Mouse (Mus musculus): ENCODE results near the gene Secisbp2l. TPM values are rescaled to one million over a fixed set of nuclear protein-coding genes. Genes with fewer than 3 reads are reported as not detected.

Secisbp2l gene
- polyA plus RNA-seq, 1 experiment from 2014 or later = 32.7 TPM

- 70% methylated on average over 2 of the region's 2 CpGs for WGBS
- no peak overlapping the region for H3K4me3 ChIP-seq
- no peak overlapping the region for H3K27ac ChIP-seq
- no peak overlapping the region for H3K4me2 ChIP-seq
- H3K4me1 ChIP-seq = no peaks in the 10 kb centered on the region
- H3K9ac ChIP-seq = no peak overlapping the region
- no peaks in the 10 kb centered on the region for H3K36me3 ChIP-seq (replicated peaks)
- no peak for ATAC-seq (replicated peaks)
- H3K27me3 ChIP-seq (replicated peaks) = no peaks in the 10 kb centered on the region
- H3K9me3 ChIP-seq = no peaks in the 10 kb centered on the region
Observed at GRCm38 (mm10) chr2:125795118-125795517, 12.4 kb upstream of the Secisbp2l start.

GRCm38 (mm10) chr2:125794166-125794565 lies 11.5 kb upstream of the Secisbp2l start:
- H3K4me1 ChIP-seq = no peaks in the 10 kb centered on the region
- no peak overlapping the region for H3K4me2 ChIP-seq
- no peak for ATAC-seq (replicated peaks)
- 90% methylated on average over 2 of the region's 2 CpGs for WGBS
- H3K36me3 ChIP-seq (replicated peaks) = no peaks in the 10 kb centered on the region
- H3K4me3 ChIP-seq = no peak overlapping the region
- no peak overlapping the region for H3K9ac ChIP-seq
- H3K9me3 ChIP-seq = no peaks in the 10 kb centered on the region
- H3K27ac ChIP-seq = no peak overlapping the region
- H3K27me3 ChIP-seq (replicated peaks) = no peaks in the 10 kb centered on the region

DNA sequence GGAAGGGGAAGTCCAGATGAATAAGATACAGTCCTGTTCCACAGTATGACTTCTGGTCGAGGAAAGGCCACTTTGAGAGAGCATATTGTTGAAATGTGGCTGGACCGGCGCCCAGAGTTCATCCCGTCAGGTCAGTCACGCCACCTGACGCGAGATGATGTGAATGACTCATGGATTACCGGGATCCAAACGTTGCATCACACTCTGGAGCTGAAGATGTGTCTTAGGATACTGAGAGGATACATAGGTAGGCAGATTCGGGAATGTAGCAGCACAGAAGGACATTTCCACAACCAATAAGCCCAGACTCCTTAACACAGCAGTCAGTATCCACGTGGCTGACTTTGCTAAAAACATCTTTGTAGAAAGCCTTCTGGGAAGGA lies 10.2 kb upstream of the Secisbp2l start:
- ATAC-seq (replicated peaks) = no peak
- H3K27me3 ChIP-seq (replicated peaks) = no peaks in the 10 kb centered on the region
- H3K9me3 ChIP-seq = no peaks in the 10 kb centered on the region
- H3K36me3 ChIP-seq (replicated peaks) = no peaks in the 10 kb centered on the region
- no peak overlapping the region for H3K4me3 ChIP-seq
- no peak overlapping the region for H3K27ac ChIP-seq
- no peak overlapping the region for H3K4me2 ChIP-seq
- H3K9ac ChIP-seq = no peak overlapping the region
- H3K4me1 ChIP-seq = no peaks in the 10 kb centered on the region
- WGBS = 88% methylated on average over 11 of the region's 11 CpGs

DNA sequence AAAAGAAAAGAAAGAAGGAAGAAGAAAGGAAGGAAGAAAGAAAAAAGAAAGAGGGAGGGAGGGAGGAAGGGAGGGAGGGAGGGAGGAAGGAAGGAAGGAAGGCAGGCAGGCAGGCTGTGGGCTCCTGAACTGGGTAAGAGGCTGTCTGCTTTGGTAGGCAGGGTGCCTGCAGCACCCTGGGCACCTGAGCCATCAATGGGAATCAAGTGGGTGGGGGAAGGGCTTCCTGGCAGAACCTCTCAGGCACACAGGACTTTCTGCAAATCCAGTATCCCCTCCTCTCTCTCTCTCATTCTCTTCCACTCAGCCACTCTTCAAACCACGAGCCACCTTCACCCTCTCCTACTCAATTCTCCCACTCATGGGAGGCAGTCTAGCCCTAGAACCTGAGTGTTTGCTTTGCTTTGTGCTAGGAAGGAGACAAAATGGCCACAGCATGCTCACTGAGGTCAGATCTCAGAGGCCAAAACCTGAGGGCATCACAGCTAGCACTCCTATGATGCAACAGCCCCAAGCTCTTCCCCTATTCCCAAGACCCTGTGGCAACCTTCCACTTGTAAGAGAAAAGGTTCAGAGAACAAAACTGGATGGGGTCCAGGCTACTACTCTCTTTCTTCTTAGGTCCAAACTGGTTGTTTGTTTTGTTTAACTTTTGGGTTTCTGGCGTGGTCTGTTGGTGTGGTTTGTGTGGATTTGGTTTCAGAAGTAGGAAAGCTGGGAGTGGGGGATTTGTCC lies 9.6 kb upstream of the Secisbp2l start:
- Histone ChIP-seq H3K27me3 (replicated peaks) (no peaks in the 10 kb centered on the region), H3K4me1 (no peaks in the 10 kb centered on the region), H3K9ac (no peak overlapping the region), H3K4me3 (no peak overlapping the region), H3K4me2 (no peak overlapping the region), H3K27ac (no peak overlapping the region), H3K36me3 (replicated peaks) (no peaks in the 10 kb centered on the region), H3K9me3 (no peaks in the 10 kb centered on the region)
- WGBS = 74% methylated on average over 2 of the region's 2 CpGs
- no peak for ATAC-seq (replicated peaks)

DNA sequence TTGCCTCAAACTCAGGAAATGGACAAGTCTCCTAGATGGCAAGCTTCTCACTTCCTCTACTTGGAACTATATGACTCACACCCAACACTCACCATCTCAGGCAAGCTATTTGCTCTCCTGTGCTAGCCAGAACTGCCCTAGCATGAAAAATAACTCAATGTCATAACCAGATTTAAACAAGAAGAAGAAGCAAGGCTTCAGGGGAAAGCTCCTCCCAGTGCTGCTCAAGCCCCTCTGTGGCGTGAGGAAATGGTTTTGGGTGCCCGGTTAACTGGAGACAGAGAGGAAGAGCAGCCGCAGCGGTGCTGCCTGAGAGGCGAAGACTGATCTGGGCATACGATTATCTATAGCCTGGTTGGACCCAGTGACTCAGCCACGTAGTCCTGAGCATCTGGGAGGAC lies 8.8 kb upstream of the Secisbp2l start:
- no peaks in the 10 kb centered on the region for H3K27me3 ChIP-seq (replicated peaks)
- no peaks in the 10 kb centered on the region for H3K9me3 ChIP-seq
- 81% methylated on average over 7 of the region's 7 CpGs for WGBS
- no peak overlapping the region for H3K27ac ChIP-seq
- H3K36me3 ChIP-seq (replicated peaks) = no peaks in the 10 kb centered on the region
- no peak overlapping the region for H3K4me3 ChIP-seq
- H3K9ac ChIP-seq = no peak overlapping the region
- no peak overlapping the region for H3K4me2 ChIP-seq
- no peaks in the 10 kb centered on the region for H3K4me1 ChIP-seq
- no peak for ATAC-seq (replicated peaks)

- H3K4me2 ChIP-seq = no peak overlapping the region
- H3K9me3 ChIP-seq = no peaks in the 10 kb centered on the region
- H3K36me3 ChIP-seq (replicated peaks) = no peaks in the 10 kb centered on the region
- no peak overlapping the region for H3K4me3 ChIP-seq
- 90% methylated on average over 4 of the region's 4 CpGs for WGBS
- H3K4me1 ChIP-seq = no peaks in the 10 kb centered on the region
- ATAC-seq (replicated peaks) = no peak
- H3K27me3 ChIP-seq (replicated peaks) = no peaks in the 10 kb centered on the region
- H3K9ac ChIP-seq = no peak overlapping the region
- H3K27ac ChIP-seq = no peak overlapping the region
Observed at GRCm38 (mm10) chr2:125790242-125790641, 7.6 kb upstream of the Secisbp2l start.

DNA sequence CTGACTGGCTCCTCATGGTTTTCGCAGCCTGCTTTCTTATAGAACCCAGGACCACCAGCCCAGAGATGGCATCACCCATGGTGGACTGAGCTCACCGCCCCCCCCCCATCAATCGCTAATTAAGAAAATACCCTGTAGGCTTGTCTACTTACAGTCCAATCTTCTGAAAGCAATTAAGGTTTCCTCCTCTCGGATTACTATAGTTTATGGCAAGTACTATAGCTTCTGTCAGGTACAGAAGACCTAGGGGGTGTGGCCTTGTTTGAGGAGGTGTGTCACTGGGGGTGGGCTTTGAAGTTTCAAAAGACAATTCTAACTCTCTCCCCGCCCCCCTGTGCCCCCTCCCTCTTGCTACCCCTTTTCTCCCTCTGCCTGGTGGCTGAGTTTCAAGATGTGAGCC lies 6.6 kb upstream of the Secisbp2l start:
- no peak for ATAC-seq (replicated peaks)
- H3K36me3 ChIP-seq (replicated peaks) = no peaks in the 10 kb centered on the region
- no peak overlapping the region for H3K4me3 ChIP-seq
- 77% methylated on average over 5 of the region's 5 CpGs for WGBS
- no peak overlapping the region for H3K4me2 ChIP-seq
- H3K9me3 ChIP-seq = no peaks in the 10 kb centered on the region
- H3K27ac ChIP-seq = no peak overlapping the region
- H3K4me1 ChIP-seq = no peaks in the 10 kb centered on the region
- no peak overlapping the region for H3K9ac ChIP-seq
- H3K27me3 ChIP-seq (replicated peaks) = no peaks in the 10 kb centered on the region

DNA sequence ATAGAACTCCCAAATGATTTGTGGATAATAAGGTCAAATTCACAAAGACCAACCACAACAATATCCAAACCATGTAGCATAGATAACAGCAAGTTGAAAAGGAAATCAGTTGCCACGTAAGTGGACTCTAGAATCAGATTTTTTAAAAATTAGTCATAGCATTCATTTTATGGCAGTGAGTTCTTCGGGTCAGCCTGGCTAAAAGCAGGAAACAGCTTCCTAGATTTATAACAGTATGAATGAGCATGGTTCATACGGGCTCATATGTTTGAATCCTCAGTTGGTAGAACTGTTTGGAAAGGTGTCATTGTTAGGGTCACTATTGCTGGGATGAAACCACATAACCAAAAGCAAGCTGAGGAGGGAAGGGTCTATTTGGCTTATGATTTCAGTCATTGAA lies 6.1 kb upstream of the Secisbp2l start:
- no peak overlapping the region for H3K9ac ChIP-seq
- H3K4me1 ChIP-seq = no peaks in the 10 kb centered on the region
- H3K9me3 ChIP-seq = no peaks in the 10 kb centered on the region
- no peak overlapping the region for H3K4me2 ChIP-seq
- H3K4me3 ChIP-seq = no peak overlapping the region
- H3K27ac ChIP-seq = no peak overlapping the region
- no peaks in the 10 kb centered on the region for H3K36me3 ChIP-seq (replicated peaks)
- H3K27me3 ChIP-seq (replicated peaks) = no peaks in the 10 kb centered on the region
- 83% methylated on average over 3 of the region's 3 CpGs for WGBS
- ATAC-seq (replicated peaks) = no peak

GRCm38 (mm10) chr2:125788351-125788750 lies 5.7 kb upstream of the Secisbp2l start:
- Histone ChIP-seq H3K4me3 (no peak overlapping the region), H3K9ac (no peak overlapping the region), H3K27me3 (replicated peaks) (no peaks in the 10 kb centered on the region), H3K4me1 (peaks cover 2% of the 10 kb centered on the region), H3K27ac (no peak overlapping the region), H3K4me2 (no peak overlapping the region), H3K36me3 (replicated peaks) (no peaks in the 10 kb centered on the region), H3K9me3 (no peaks in the 10 kb centered on the region)
- ATAC-seq (replicated peaks) = no peak

DNA sequence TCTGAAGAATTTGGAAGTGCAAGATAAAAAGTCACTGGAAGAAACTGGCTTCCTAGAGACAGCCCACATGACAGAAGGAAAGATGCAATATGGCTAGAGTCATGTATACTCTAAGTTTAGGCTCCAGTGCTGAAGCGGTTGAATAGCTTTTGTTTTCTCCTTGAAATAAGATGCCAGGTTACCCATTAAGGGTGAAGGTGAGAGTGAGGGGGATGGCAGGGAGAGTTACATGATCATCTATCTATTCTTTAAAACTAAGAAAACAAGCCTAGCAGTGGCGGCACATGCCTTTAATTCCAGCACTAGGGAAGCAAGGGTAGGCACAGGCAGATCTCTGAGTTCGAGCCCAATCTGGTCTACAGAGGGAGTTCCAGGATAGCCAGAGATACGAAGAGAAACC lies 2.4 kb upstream of the Secisbp2l start:
- no peak overlapping the region for H3K27ac ChIP-seq
- H3K4me3 ChIP-seq = no peak overlapping the region
- peaks cover 25% of the 10 kb centered on the region for H3K4me1 ChIP-seq
- no peak overlapping the region for H3K9ac ChIP-seq
- H3K27me3 ChIP-seq (replicated peaks) = no peaks in the 10 kb centered on the region
- H3K9me3 ChIP-seq = no peaks in the 10 kb centered on the region
- no peak for ATAC-seq (replicated peaks)
- H3K4me2 ChIP-seq = no peak overlapping the region
- 72% methylated on average over 4 of the region's 4 CpGs for WGBS
- H3K36me3 ChIP-seq (replicated peaks) = no peaks in the 10 kb centered on the region

- ATAC-seq (replicated peaks) = no peak
- 83% methylated on average over 4 of the region's 4 CpGs for WGBS
- Histone ChIP-seq H3K9ac (no peak overlapping the region), H3K27me3 (replicated peaks) (no peaks in the 10 kb centered on the region), H3K27ac (no peak overlapping the region), H3K9me3 (no peaks in the 10 kb centered on the region), H3K4me1 (peaks cover 25% of the 10 kb centered on the region), H3K36me3 (replicated peaks) (no peaks in the 10 kb centered on the region), H3K4me2 (no peak overlapping the region), H3K4me3 (no peak overlapping the region)
Observed at GRCm38 (mm10) chr2:125784392-125784791, 1.7 kb upstream of the Secisbp2l start.

GRCm38 (mm10) chr2:125783868-125784267 lies 1.2 kb upstream of the Secisbp2l start:
- Histone ChIP-seq H3K9me3 (no peaks in the 10 kb centered on the region), H3K36me3 (replicated peaks) (no peaks in the 10 kb centered on the region), H3K4me1 (peaks cover 25% of the 10 kb centered on the region), H3K4me2 (no peak overlapping the region), H3K27ac (no peak overlapping the region), H3K27me3 (replicated peaks) (no peaks in the 10 kb centered on the region), H3K4me3 (no peak overlapping the region), H3K9ac (no peak overlapping the region)
- 53% methylated on average over 4 of the region's 4 CpGs for WGBS
- ATAC-seq (replicated peaks) = no peak

- Histone ChIP-seq H3K27me3 (replicated peaks) (no peaks in the 10 kb centered on the region), H3K9me3 (no peaks in the 10 kb centered on the region), H3K4me2 (peak overlapping the region; percentile 68), H3K9ac (peak overlapping the region; percentile 70), H3K27ac (peak overlapping the region; percentile 77), H3K36me3 (replicated peaks) (no peaks in the 10 kb centered on the region), H3K4me1 (peaks cover 25% of the 10 kb centered on the region), H3K4me3 (peak overlapping the region; percentile 63)
- peak; percentile 22; the same call in 1 of the 2 replicates for ATAC-seq (replicated peaks)
- 4% methylated on average over 44 of the region's 44 CpGs for WGBS
Observed at GRCm38 (mm10) chr2:125781978-125782718, 522 bp downstream of the Secisbp2l start.

Data from midbrain, embryonic 15.5 days (tissue).